Mouse (Mus musculus) gastrocnemius, postnatal 10 days (tissue): ENCODE measurements around the gene Nvl. TPM values are rescaled to one million over a fixed set of nuclear protein-coding genes. Genes with fewer than 3 reads are reported as not detected.

Source experiments
- DNase-seq: peaks from one replicate; pipeline ENCODE4 v3.0.0; 2021; ENCODE audit warnings: mixed read lengths
- total RNA-seq, 2 experiments: library from RNA; stranded (reverse); gene quantifications; 2 replicates each; pipeline ENCODE4 v1.2.3; 2021

Nvl gene
- total RNA-seq, 2 experiments from 2014 or later, result 9.2 to 12.5 TPM

DNA sequence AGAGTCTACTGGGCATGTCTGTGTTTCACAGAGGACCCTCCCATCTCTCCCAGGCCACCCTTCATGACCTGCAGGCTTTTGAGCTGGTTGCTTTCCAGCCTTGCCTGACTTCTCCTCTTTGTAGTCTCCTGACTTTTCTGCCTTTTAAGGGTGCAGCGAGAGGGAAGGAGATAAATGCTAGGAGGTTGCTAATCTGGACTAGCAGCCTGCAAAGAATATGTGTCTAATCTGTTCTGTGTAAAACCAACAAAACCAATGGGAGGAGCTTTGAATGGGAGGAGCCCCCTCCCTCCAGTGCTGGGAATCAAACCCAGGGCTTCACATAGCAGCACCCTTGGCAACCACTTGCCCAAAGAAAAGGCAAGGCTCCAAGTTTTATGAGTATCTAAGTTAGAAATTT, 75.7 kb downstream of the Nvl start:
- no peak for DNase-seq

DNA sequence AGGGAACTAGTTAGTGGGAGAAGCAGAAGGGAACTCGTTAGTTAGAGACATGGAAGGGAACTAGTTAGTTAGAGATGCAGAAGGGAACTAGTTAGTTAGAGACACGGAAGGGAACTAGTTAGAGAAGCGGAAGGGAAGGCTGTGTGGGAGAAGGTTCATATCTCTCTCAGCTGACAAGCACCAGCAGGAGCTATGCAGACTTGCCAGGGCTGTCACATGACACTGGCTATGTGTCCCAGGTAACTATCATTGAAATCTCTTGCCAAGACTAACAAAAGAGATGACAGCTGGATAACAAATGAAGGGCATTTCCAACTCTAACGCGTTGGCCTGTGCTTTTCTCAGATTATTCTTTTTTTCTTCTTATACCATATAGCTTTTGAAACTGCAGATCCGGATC, 79.4 kb downstream of the Nvl start:
- DNase-seq, result no peak

- DNase-seq, result no peak
These were observed 80.0 kb downstream of the Nvl start for GRCm38 (mm10) chr1:181063991-181064390.

GRCm38 (mm10) chr1:181061784-181062485, 82.1 kb downstream of the Nvl start:
- DNase-seq, result no peak

- no peak for DNase-seq
These were observed 91.1 kb downstream of the Nvl start for GRCm38 (mm10) chr1:181052898-181053297.

DNA sequence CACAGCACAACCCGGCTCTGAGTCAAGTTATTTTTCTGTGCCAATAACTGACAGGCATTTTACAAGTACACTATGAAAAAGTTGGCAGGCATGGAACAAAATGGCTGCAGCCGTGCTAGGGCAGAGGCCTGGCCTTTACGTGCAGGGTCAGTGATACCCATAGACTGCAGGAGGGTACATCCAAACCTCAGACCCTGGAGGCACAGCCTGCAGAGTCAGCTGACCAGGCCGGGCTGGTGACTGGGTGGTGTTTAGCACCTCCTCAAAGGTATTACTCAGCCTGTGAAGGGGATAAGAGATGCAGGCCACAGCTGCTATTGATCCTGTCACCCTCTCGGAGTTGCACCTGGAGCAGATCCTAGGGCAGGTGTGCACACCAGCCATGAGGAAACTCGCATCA, 93.1 kb downstream of the Nvl start, which contains the start of gene 9130409I23Rik:
TSS of gene 9130409I23Rik (plus strand) at position 301 of the 400 bp plus-strand sequence.
- no peak for DNase-seq

GRCm38 (mm10) chr1:181049328-181049842, 94.6 kb downstream of the Nvl start:
- DNase-seq, result no peak

DNA sequence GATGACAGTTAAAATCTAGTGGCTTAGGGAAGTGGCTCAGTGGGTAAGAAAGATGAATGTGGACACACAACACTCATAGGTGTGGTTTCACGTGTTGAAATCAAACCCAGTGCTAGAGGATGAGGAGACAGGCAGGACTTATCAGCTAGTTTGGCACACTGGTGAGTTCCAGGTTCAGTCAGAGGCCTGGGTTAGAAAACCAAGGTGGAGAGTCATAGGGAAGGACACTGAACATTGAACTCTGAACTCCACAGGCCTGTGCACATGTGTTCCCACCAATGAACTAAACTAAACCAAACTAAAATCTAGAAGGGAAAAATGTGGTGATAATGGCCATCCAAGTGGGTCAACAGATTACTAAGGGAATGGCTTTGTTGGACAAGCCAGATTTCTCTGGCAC, 96.5 kb downstream of the Nvl start:
- DNase-seq, result no peak

DNA sequence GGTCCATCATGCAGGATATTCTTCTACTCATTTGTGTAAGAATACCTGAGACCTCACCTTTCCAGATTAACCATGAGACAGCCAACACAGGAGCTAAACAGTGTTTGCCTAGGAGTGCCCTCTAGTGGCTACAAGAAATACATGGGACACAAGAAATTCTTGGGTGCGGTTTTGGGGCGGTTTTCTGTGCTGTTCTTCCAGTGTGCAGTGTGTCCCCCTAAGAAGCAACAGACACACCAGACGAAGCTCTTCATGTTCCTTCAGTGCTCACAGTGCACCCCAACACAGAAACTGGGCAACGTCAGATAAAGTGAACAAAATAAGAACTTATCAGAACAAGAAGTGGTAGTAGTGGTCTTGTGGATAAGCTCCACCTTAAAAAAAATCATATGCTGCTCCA, 104.4 kb downstream of the Nvl start:
- no peak for DNase-seq

- no peak for DNase-seq
These were observed 106.4 kb downstream of the Nvl start for GRCm38 (mm10) chr1:181037623-181038022.

Other genes starting within 250 kb of the Nvl start
- 10 to 100 TPM; 19.9 to 20.6 TPM for gene Pycr2, start 239.9 kb downstream of the Nvl start, total RNA-seq
- gene Lefty1, start 209.2 kb downstream of the Nvl start, total RNA-seq, result 1 to 10 TPM in 1 of 2 experiments, under 1 TPM in 1; 0.59 to 1.2 TPM
- 10 to 100 TPM; 13.2 to 16.2 TPM for gene Tmem63a, start 201.9 kb downstream of the Nvl start, total RNA-seq
- 10 to 100 TPM; 15.8 to 17.6 TPM for gene Ephx1, start 123.3 kb downstream of the Nvl start, total RNA-seq
- not detected for gene 9130409I23Rik, start 93.0 kb downstream of the Nvl start, total RNA-seq
- gene Cnih4, start 489 bp upstream of the Nvl start, total RNA-seq, result 10 to 100 TPM; 27.5 to 30.9 TPM
- gene Wdr26, start 67.8 kb upstream of the Nvl start, total RNA-seq, result 100 to 1,000 TPM; 105 to 116 TPM
- under 1 TPM; 0.18 to 0.42 TPM for gene Cnih3, start 208.4 kb upstream of the Nvl start, total RNA-seq